Mouse (Mus musculus) erythroblast, embryonic 14.5 days (primary cell): Measurements from ENCODE around the gene Trpv2.

Experiments
- GATA1 ChIP-seq: IDR thresholded peaks from 2 replicates; pipeline ENCODE4 v1.6.1; 2012; ENCODE audit warnings: low read length, inconsistent platforms, mixed read lengths
- TAL1 ChIP-seq: IDR thresholded peaks from 3 replicates; pipeline ENCODE4 v1.6.1; 2012; ENCODE audit warnings: low read length, inconsistent platforms, mixed read lengths

GRCm38 (mm10) chr11:62607952-62608201 is 33.6 kb downstream of the Trpv2 start:
- TF ChIP-seq TAL1, result no peak
- TF ChIP-seq GATA1, result no peak
